Mouse (Mus musculus) left cerebral cortex, adult 9 months (tissue): ENCODE measurements around the gene Hspa4l.
"Not testable (repeated sequence)": the region's sequence is repeated elsewhere in the genome, so short reads cannot be mapped to it uniquely, and the experiment has no call there.

Experiments
- DNase-seq, 2 experiments: peaks; one replicate each; pipeline ENCODE4 v3.0.0; 2022; ENCODE audit warnings: low spot score in 2 of 2

The Hspa4l gene

DNA sequence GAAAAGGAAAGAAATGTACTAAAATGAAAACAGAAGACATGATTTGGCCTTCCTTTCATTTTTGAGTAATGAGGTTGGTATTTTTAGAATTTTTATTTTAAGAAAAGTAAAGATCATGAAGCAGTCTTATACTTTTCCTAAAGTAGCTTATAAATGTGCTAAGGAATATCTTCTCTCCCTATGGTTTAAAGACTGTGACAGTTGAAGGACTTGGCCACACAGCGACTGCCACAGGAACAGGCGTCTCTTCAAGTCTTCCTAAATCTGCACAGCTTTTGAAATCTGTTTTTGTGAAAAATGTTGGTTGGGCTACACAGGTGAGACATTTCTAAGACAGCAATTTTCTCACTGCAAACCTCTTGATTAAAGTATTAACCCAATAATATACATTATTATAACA, 69.0 kb downstream of the Hspa4l start:
- no peak for DNase-seq

GRCm38 (mm10) chr3:40845521-40845920, 101.2 kb downstream of the Hspa4l start:
- DNase-seq, result not testable (repeated sequence)
